Mouse (Mus musculus): Measurements from ENCODE around the gene Cxcr2.

Gene Cxcr2

GRCm38 (mm10) chr1:74197726-74198470 lies 44.1 kb downstream of the Cxcr2 start:
- DNase-seq (ENCODE audit: low read depth, low spot score): peak; percentile 55

GRCm38 (mm10) chr1:74199046-74199445 lies 45.3 kb downstream of the Cxcr2 start:
- DNase-seq (ENCODE audit: low read depth, low spot score): no peak

GRCm38 (mm10) chr1:74201048-74201844 lies 47.5 kb downstream of the Cxcr2 start:
- no peak for DNase-seq (ENCODE audit: low read depth, low spot score)

GRCm38 (mm10) chr1:74203457-74203856 lies 49.7 kb downstream of the Cxcr2 start:
- no peak for DNase-seq (ENCODE audit: low read depth, low spot score)

GRCm38 (mm10) chr1:74205881-74206280 lies 52.1 kb downstream of the Cxcr2 start:
- DNase-seq (ENCODE audit: low read depth, low spot score): peak; percentile 32

GRCm38 (mm10) chr1:74206642-74207041 lies 52.9 kb downstream of the Cxcr2 start:
- no peak for DNase-seq (ENCODE audit: low read depth, low spot score)

- DNase-seq (ENCODE audit: low read depth, low spot score): peak; percentile 35
These were observed 54.1 kb downstream of the Cxcr2 start for GRCm38 (mm10) chr1:74207906-74208305.

GRCm38 (mm10) chr1:74208941-74209340 lies 55.2 kb downstream of the Cxcr2 start:
- no peak for DNase-seq (ENCODE audit: low read depth, low spot score)

Data from telencephalon, adult 2 months (tissue).